Mouse (Mus musculus) heart, embryonic 11.5 days (tissue): ENCODE measurements at regions not wholly inside any gene's neighbourhood (a gene's known extent, or its start where the extent isn't known, plus 50 kb on each side); places are given as distances from the start of the nearest gene placed in this dataset.
"Not testable (repeated sequence)": the region's sequence is repeated elsewhere in the genome, so short reads cannot be mapped to it uniquely, and the experiment has no call there.

Source experiments
- ATAC-seq: fragments of 200-750 bp; cut with Nextera tagmentation; replicated peaks from 2 replicates; pipeline ENCODE4 v1.8.0; 2017; ENCODE audit warnings: moderate library complexity; ENCODE audit not compliant: insufficient number of reproducible peaks, low FRiP score, low TSS enrichment
- H3K27ac ChIP-seq: fragments of 300-500 bp; sonication (generic); 2 replicates; pipeline ENCODE4 v1.5.1; 2014; ENCODE audit warnings: mild to moderate bottlenecking, low read depth, low read length
- H3K27me3 ChIP-seq: fragments of 300-500 bp; sonication (generic); 2 replicates; pipeline ENCODE4 v1.6.1; 2014; ENCODE audit warnings: mild to moderate bottlenecking, low read length, mixed read lengths; ENCODE audit not compliant: control insufficient read depth, insufficient read depth
- H3K36me3 ChIP-seq: fragments of 300-500 bp; sonication (generic); 2 replicates; pipeline ENCODE4 v1.6.1; 2014; ENCODE audit warnings: mild to moderate bottlenecking, low read length, moderate library complexity, mixed read lengths; ENCODE audit not compliant: control insufficient read depth, insufficient read depth
- H3K4me1 ChIP-seq: fragments of 300-500 bp; sonication (generic); 2 replicates; pipeline ENCODE4 v1.6.1; 2014; ENCODE audit warnings: low read length; ENCODE audit not compliant: control insufficient read depth, insufficient read depth
- H3K4me2 ChIP-seq: fragments of 300-500 bp; sonication (generic); 2 replicates; pipeline ENCODE4 v1.6.1; 2014; ENCODE audit warnings: mild to moderate bottlenecking, moderate library complexity
- H3K4me3 ChIP-seq: fragments of 300-500 bp; sonication (generic); 2 replicates; pipeline ENCODE4 v1.5.1; 2014; ENCODE audit warnings: low read depth, low read length
- H3K9ac ChIP-seq: fragments of 300-500 bp; sonication (generic); 2 replicates; pipeline ENCODE4 v1.6.1; 2014; ENCODE audit warnings: mild to moderate bottlenecking, low read depth, low read length, moderate library complexity
- H3K9me3 ChIP-seq: fragments of 300-500 bp; sonication (generic); replicated peaks from 2 replicates; pipeline ENCODE4 v1.6.1; 2016; ENCODE audit warnings: low read length; ENCODE audit not compliant: control insufficient read depth
- WGBS: fragments of 180-500 bp; shearing (Covaris S2); extraction: QIAGEN DNeasy Blood & Tissue Kit; methylation state at CpG from one replicate; pipeline ENCODE4 v1.1.7; 2014; ENCODE audit not compliant: insufficient replicate concordance; 5-methylcytosine and 5-hydroxymethylcytosine counted together

- H3K36me3 ChIP-seq, H3K9me3 ChIP-seq, ATAC-seq, H3K4me1 ChIP-seq, H3K4me2 ChIP-seq, H3K27me3 ChIP-seq, H3K27ac ChIP-seq, H3K4me3 ChIP-seq, H3K9ac ChIP-seq: not testable (repeated sequence)
- 87% methylated on average over 9 of the region's 9 CpGs for WGBS
Measured at GRCm38 (mm10) chr3:7811301-7811700, 1191.1 kb upstream of the 1700008P02Rik start.

GRCm38 (mm10) chr3:7805121-7805520 is 1184.9 kb upstream of the 1700008P02Rik start:
- H3K4me3 ChIP-seq, H3K36me3 ChIP-seq, H3K9me3 ChIP-seq, H3K27me3 ChIP-seq, ATAC-seq, H3K9ac ChIP-seq, H3K4me1 ChIP-seq, H3K27ac ChIP-seq, H3K4me2 ChIP-seq: not testable (repeated sequence)
- 75% methylated on average over 2 of the region's 2 CpGs for WGBS

GRCm38 (mm10) chr3:7804209-7804608 is 1184.0 kb upstream of the 1700008P02Rik start:
- Histone ChIP-seq H3K9me3 (no peaks in the 10 kb centered on the region), H3K27me3 (no peaks in the 10 kb centered on the region), H3K36me3 (no peaks in the 10 kb centered on the region), H3K9ac (no peak overlapping the region), H3K4me1 (no peaks in the 10 kb centered on the region), H3K4me2 (no peak overlapping the region), H3K27ac (no peak overlapping the region), H3K4me3 (no peak overlapping the region)
- WGBS: 64% methylated on average over 1 of the region's 1 CpGs
- ATAC-seq: no peak

- WGBS: 75% methylated on average over 4 of the region's 4 CpGs
- H3K9ac ChIP-seq: no peak overlapping the region
- no peak overlapping the region for H3K4me3 ChIP-seq
- H3K27ac ChIP-seq: no peak overlapping the region
- no peak overlapping the region for H3K4me2 ChIP-seq
- ATAC-seq: no peak
- no peaks in the 10 kb centered on the region for H3K36me3 ChIP-seq
- H3K4me1 ChIP-seq: no peaks in the 10 kb centered on the region
- H3K9me3 ChIP-seq: no peaks in the 10 kb centered on the region
- H3K27me3 ChIP-seq: no peaks in the 10 kb centered on the region
Measured at GRCm38 (mm10) chr3:7799486-7799885, 1179.2 kb upstream of the 1700008P02Rik start.

GRCm38 (mm10) chr3:7787665-7788064 is 1167.4 kb upstream of the 1700008P02Rik start:
- H3K36me3 ChIP-seq: no peaks in the 10 kb centered on the region
- no peaks in the 10 kb centered on the region for H3K9me3 ChIP-seq
- no peak overlapping the region for H3K27ac ChIP-seq
- 84% methylated on average over 5 of the region's 5 CpGs for WGBS
- H3K4me1 ChIP-seq: no peaks in the 10 kb centered on the region
- H3K4me3 ChIP-seq: no peak overlapping the region
- H3K27me3 ChIP-seq: no peaks in the 10 kb centered on the region
- no peak for ATAC-seq
- H3K4me2 ChIP-seq: no peak overlapping the region
- no peak overlapping the region for H3K9ac ChIP-seq

- ATAC-seq: no peak
- 82% methylated on average over 2 of the region's 2 CpGs for WGBS
- no peak overlapping the region for H3K9ac ChIP-seq
- no peaks in the 10 kb centered on the region for H3K9me3 ChIP-seq
- H3K27ac ChIP-seq: no peak overlapping the region
- no peak overlapping the region for H3K4me3 ChIP-seq
- H3K36me3 ChIP-seq: no peaks in the 10 kb centered on the region
- H3K4me1 ChIP-seq: no peaks in the 10 kb centered on the region
- no peaks in the 10 kb centered on the region for H3K27me3 ChIP-seq
- no peak overlapping the region for H3K4me2 ChIP-seq
Measured at GRCm38 (mm10) chr3:7785096-7785495, 1164.9 kb upstream of the 1700008P02Rik start.

GRCm38 (mm10) chr3:7755445-7755844 is 1135.2 kb upstream of the 1700008P02Rik start:
- H3K36me3 ChIP-seq: no peaks in the 10 kb centered on the region
- no peaks in the 10 kb centered on the region for H3K9me3 ChIP-seq
- H3K4me3 ChIP-seq: no peak overlapping the region
- 31% methylated on average over 4 of the region's 4 CpGs for whole genome bisulfite sequencing
- H3K4me1 ChIP-seq: 0 out of 2 replicates have a peak, but pooled peaks cover 2% of the 10 kb centered on the region
- H3K27me3 ChIP-seq: no peaks in the 10 kb centered on the region
- H3K9ac ChIP-seq: no peak overlapping the region
- peak; percentile 63 for ATAC-seq
- no peak overlapping the region for H3K27ac ChIP-seq
- H3K4me2 ChIP-seq: no peak overlapping the region

- ATAC-seq: no peak
- 73% methylated on average over 2 of the region's 2 CpGs for WGBS
- H3K27me3 ChIP-seq: no peaks in the 10 kb centered on the region
- no peak overlapping the region for H3K27ac ChIP-seq
- H3K9me3 ChIP-seq: no peaks in the 10 kb centered on the region
- H3K36me3 ChIP-seq: no peaks in the 10 kb centered on the region
- no peaks in the 10 kb centered on the region for H3K4me1 ChIP-seq
- H3K4me3 ChIP-seq: no peak overlapping the region
- H3K4me2 ChIP-seq: no peak overlapping the region
- no peak overlapping the region for H3K9ac ChIP-seq
Measured at GRCm38 (mm10) chr3:7713741-7714140, 1093.5 kb upstream of the 1700008P02Rik start.

- no peak overlapping the region for H3K4me2 ChIP-seq
- H3K4me1 ChIP-seq: no peaks in the 10 kb centered on the region
- no peak for ATAC-seq
- H3K9me3 ChIP-seq: no peaks in the 10 kb centered on the region
- no peak overlapping the region for H3K9ac ChIP-seq
- no peaks in the 10 kb centered on the region for H3K27me3 ChIP-seq
- no peak overlapping the region for H3K27ac ChIP-seq
- H3K4me3 ChIP-seq: no peak overlapping the region
- no peaks in the 10 kb centered on the region for H3K36me3 ChIP-seq
Measured at GRCm38 (mm10) chr3:7713130-7713529, 1092.9 kb upstream of the 1700008P02Rik start.
